Mouse (Mus musculus) MEL (cell line): ENCODE results near the gene Zfand3. TPM values are rescaled to one million over a fixed set of nuclear protein-coding genes. Genes with fewer than 3 reads are reported as not detected.

Experiments
- DNase-seq: peaks from one replicate; pipeline ENCODE4 v3.0.0; 2011; ENCODE audit warnings: low read depth, low spot score
- H3K27ac ChIP-seq: 2 replicates; pipeline ENCODE4 v1.5.1; 2012; ENCODE audit warnings: low read depth, mild to moderate bottlenecking, control low read depth, low read length, moderate library complexity; ENCODE audit not compliant: control insufficient read depth
- H3K27me3 ChIP-seq, 2 experiments: fragments of 150-350 bp in 1 of 2; sonication (generic) in 1 of 2; 2 replicates each; pipeline ENCODE4 v1.6.1; 2012; ENCODE audit warnings: low read length in 2 of 2, mild to moderate bottlenecking in 2 of 2, improper control_type of control experiment in 1 of 2, moderate library complexity in 1 of 2; ENCODE audit not compliant: insufficient read depth in 2 of 2, control insufficient read depth in 1 of 2
- H3K36me3 ChIP-seq, 2 experiments: 2 replicates each; pipeline ENCODE4 v1.6.1; 2012 to 2014; ENCODE audit warnings: low read length in 2 of 2, improper control_type of control experiment in 1 of 2, inconsistent platforms in 1 of 2, mild to moderate bottlenecking in 1 of 2; ENCODE audit not compliant: insufficient read depth in 2 of 2, control insufficient read depth in 1 of 2
- H3K4me1 ChIP-seq, 2 experiments: fragments of 150-350 bp in 1 of 2; sonication (generic) in 1 of 2; 2 replicates each; pipeline ENCODE4 v1.6.1; 2012; ENCODE audit warnings: low read length in 2 of 2, improper control_type of control experiment in 1 of 2, mild to moderate bottlenecking in 1 of 2; ENCODE audit not compliant: insufficient read depth in 2 of 2, control insufficient read depth in 1 of 2
- H3K4me3 ChIP-seq, 2 experiments: fragments of 150-350 bp in 1 of 2; sonication (generic) in 1 of 2; 2 replicates each; pipeline ENCODE4 v1.5.1; 2012; ENCODE audit warnings: low read depth in 2 of 2, low read length in 2 of 2, mild to moderate bottlenecking in 2 of 2, moderate library complexity in 2 of 2, control low read depth in 1 of 2, improper control_type of control experiment in 1 of 2; ENCODE audit not compliant: control insufficient read depth in 1 of 2, insufficient read depth in 1 of 2
- H3K79me2 ChIP-seq: 2 replicates; pipeline ENCODE4 v1.6.1; 2012; ENCODE audit warnings: mild to moderate bottlenecking, low read length, moderate library complexity; ENCODE audit not compliant: control insufficient read depth, poor library complexity, insufficient read depth
- H3K9ac ChIP-seq: 2 replicates; pipeline ENCODE4 v1.6.1; 2012; ENCODE audit warnings: low read depth, mild to moderate bottlenecking, control low read depth, low read length, moderate library complexity; ENCODE audit not compliant: control insufficient read depth, poor library complexity, severe bottlenecking
- H3K9me3 ChIP-seq: fragments of 150-350 bp; sonication (generic); replicated peaks from 2 replicates; pipeline ENCODE4 v1.6.1; 2012; ENCODE audit warnings: mild to moderate bottlenecking, low read length, improper control_type of control experiment, moderate library complexity; ENCODE audit not compliant: insufficient read depth
- BHLHE40 ChIP-seq: IDR thresholded peaks from 2 replicates; pipeline ENCODE4 v1.6.1; 2012; ENCODE audit warnings: low read depth, mild to moderate bottlenecking, inconsistent platforms, low read length, improper control_type of control experiment, borderline replicate concordance
- CHD2 ChIP-seq: IDR thresholded peaks from 2 replicates; pipeline ENCODE4 v1.6.1; 2011; ENCODE audit warnings: low read length, improper control_type of control experiment
- E2F4 ChIP-seq: IDR thresholded peaks from 2 replicates; pipeline ENCODE4 v1.6.1; 2011; ENCODE audit warnings: low read depth, low read length, improper control_type of control experiment, borderline replicate concordance
- ELF1 ChIP-seq: IDR thresholded peaks from 2 replicates; pipeline ENCODE4 v1.6.1; 2014; ENCODE audit warnings: low read depth, mild to moderate bottlenecking, inconsistent platforms, low read length, improper control_type of control experiment, moderate library complexity
- ETS1 ChIP-seq: IDR thresholded peaks from 2 replicates; pipeline ENCODE4 v1.6.1; 2012; ENCODE audit warnings: low read depth, mild to moderate bottlenecking, inconsistent platforms, low read length, improper control_type of control experiment, moderate library complexity
- GATA1 ChIP-seq: IDR thresholded peaks from 2 replicates; pipeline ENCODE4 v1.6.1; 2011; ENCODE audit warnings: low read depth, low read length, improper control_type of control experiment
- HCFC1 ChIP-seq: IDR thresholded peaks from 2 replicates; pipeline ENCODE4 v1.6.1; 2012; ENCODE audit warnings: low read depth, mild to moderate bottlenecking, inconsistent platforms, low read length, improper control_type of control experiment, moderate library complexity
- KAT2A ChIP-seq: conservative IDR thresholded peaks from 2 replicates; pipeline ENCODE4 v1.6.1; 2012; ENCODE audit warnings: low read depth, low read length, improper control_type of control experiment, inconsistent platforms
- MAFK ChIP-seq: IDR thresholded peaks from 2 replicates; pipeline ENCODE4 v1.6.1; 2011; ENCODE audit warnings: low read depth, mild to moderate bottlenecking, low read length, improper control_type of control experiment, borderline replicate concordance
- MAX ChIP-seq: IDR thresholded peaks from 2 replicates; pipeline ENCODE4 v1.6.1; 2011; ENCODE audit warnings: low read length, improper control_type of control experiment
- MEF2A ChIP-seq: IDR thresholded peaks from 2 replicates; pipeline ENCODE4 v1.6.1; 2014; ENCODE audit warnings: low read depth, mild to moderate bottlenecking, inconsistent platforms, low read length, improper control_type of control experiment; ENCODE audit not compliant: poor library complexity, insufficient replicate concordance, severe bottlenecking; ENCODE audit errors: extremely low read depth
- NELFE ChIP-seq: IDR thresholded peaks from 2 replicates; pipeline ENCODE4 v1.6.1; 2011; ENCODE audit warnings: low read depth, low read length, improper control_type of control experiment
- POLR2A ChIP-seq, 2 experiments: IDR thresholded peaks; 2 replicates each; pipeline ENCODE4 v1.6.1; 2011 to 2012; ENCODE audit warnings: low read length in 2 of 2, mild to moderate bottlenecking in 2 of 2, control low read depth in 1 of 2, improper control_type of control experiment in 1 of 2, low read depth in 1 of 2, moderate library complexity in 1 of 2; ENCODE audit not compliant: control insufficient read depth in 1 of 2, insufficient read depth in 1 of 2, poor library complexity in 1 of 2
- POLR2AphosphoS2 ChIP-seq: IDR thresholded peaks from 2 replicates; pipeline ENCODE4 v1.6.1; 2011; ENCODE audit warnings: low read length, improper control_type of control experiment
- POLR2AphosphoS5 ChIP-seq: IDR thresholded peaks from 2 replicates; pipeline ENCODE4 v1.6.1; 2012; ENCODE audit warnings: low read depth, borderline replicate concordance, mild to moderate bottlenecking, inconsistent platforms, low read length, moderate library complexity, mixed read lengths
- SIN3A ChIP-seq: IDR thresholded peaks from 2 replicates; pipeline ENCODE4 v1.6.1; 2012; ENCODE audit warnings: low read length, improper control_type of control experiment, inconsistent platforms
- TAL1 ChIP-seq: IDR thresholded peaks from 2 replicates; pipeline ENCODE4 v1.6.1; 2012; ENCODE audit warnings: mild to moderate bottlenecking, inconsistent platforms, low read length, moderate library complexity, mixed read lengths
- TBP ChIP-seq: IDR thresholded peaks from 2 replicates; pipeline ENCODE4 v1.8.0; 2011; ENCODE audit warnings: low read depth, low read length, improper control_type of control experiment
- TCF12 ChIP-seq: IDR thresholded peaks from 2 replicates; pipeline ENCODE4 v1.6.1; 2014; ENCODE audit warnings: low read depth, mild to moderate bottlenecking, inconsistent platforms, low read length, improper control_type of control experiment, moderate library complexity
- USF1 ChIP-seq: IDR thresholded peaks from 2 replicates; pipeline ENCODE4 v1.6.1; 2014; ENCODE audit warnings: low read depth, mild to moderate bottlenecking, inconsistent platforms, low read length, improper control_type of control experiment, moderate library complexity
- ZC3H11A ChIP-seq: IDR thresholded peaks from 2 replicates; pipeline ENCODE4 v1.6.1; 2012; ENCODE audit warnings: low read depth, mild to moderate bottlenecking, inconsistent platforms, low read length, improper control_type of control experiment
- ZKSCAN1 ChIP-seq: IDR thresholded peaks from 2 replicates; pipeline ENCODE4 v1.6.1; 2012; ENCODE audit warnings: low read depth, mild to moderate bottlenecking, inconsistent platforms, low read length, improper control_type of control experiment, moderate library complexity
- ZMIZ1 ChIP-seq: IDR thresholded peaks from 2 replicates; pipeline ENCODE4 v1.6.1; 2012; ENCODE audit warnings: low read depth, mild to moderate bottlenecking, inconsistent platforms, low read length, improper control_type of control experiment, moderate library complexity
- polyA plus RNA-seq, 2 experiments: library from polyadenylated mRNA; stranded (reverse) in 1 of 2; unstranded in 1 of 2; fragments of >175 nt in 1 of 2; fragments of >200 nt in 1 of 2; gene quantifications; 2 replicates each; pipeline versions ENCODE4 v1.2.1 to v1.2.4; 2012; ENCODE audit warnings: low replicate concordance in 2 of 2, low read depth in 1 of 2; ENCODE audit not compliant: insufficient read length in 2 of 2, insufficient read depth in 1 of 2, missing spikeins in 1 of 2
- total RNA-seq: library from RNA; depleted of rRNA; stranded (reverse); fragments of 300-350 nt; gene quantifications from 2 replicates; pipeline ENCODE4 v1.2.3, GENCODE M21; 2012

The Zfand3 gene
- total and polyA plus RNA-seq, 3 experiments = 28.3 to 48.8 TPM; not detected in 1

- Histone ChIP-seq H3K36me3 (peaks cover 0 to under 1% of the 10 kb centered on the region in 2 experiments; a peak in 3 of 4 replicates), H3K27ac (no peak overlapping the region), H3K4me3 (no peak overlapping the region), H3K9ac (no peak overlapping the region), H3K9me3 (no peaks in the 10 kb centered on the region), H3K79me2 (no peaks in the 10 kb centered on the region), H3K27me3 (no peaks in the 10 kb centered on the region), H3K4me1 (no peaks in the 10 kb centered on the region)
- no peak for DNase-seq
- TF ChIP-seq USF1 = no peak
- TF ChIP-seq ZMIZ1 = no peak
- no peak for TF ChIP-seq MAX
- no peak for TF ChIP-seq ZC3H11A
- no peak for TF ChIP-seq ETS1
- TF ChIP-seq ZKSCAN1 = no peak
- TF ChIP-seq POLR2AphosphoS5 = no peak
- TF ChIP-seq ELF1 = no peak
- TF ChIP-seq TBP = no peak
- no peak for TF ChIP-seq SIN3A
- no peak for TF ChIP-seq TCF12
- no peak for TF ChIP-seq BHLHE40
- no peak for TF ChIP-seq MAFK
Observed at GRCm38 (mm10) chr17:30130326-30130725, 125.8 kb downstream of the Zfand3 start.

DNA sequence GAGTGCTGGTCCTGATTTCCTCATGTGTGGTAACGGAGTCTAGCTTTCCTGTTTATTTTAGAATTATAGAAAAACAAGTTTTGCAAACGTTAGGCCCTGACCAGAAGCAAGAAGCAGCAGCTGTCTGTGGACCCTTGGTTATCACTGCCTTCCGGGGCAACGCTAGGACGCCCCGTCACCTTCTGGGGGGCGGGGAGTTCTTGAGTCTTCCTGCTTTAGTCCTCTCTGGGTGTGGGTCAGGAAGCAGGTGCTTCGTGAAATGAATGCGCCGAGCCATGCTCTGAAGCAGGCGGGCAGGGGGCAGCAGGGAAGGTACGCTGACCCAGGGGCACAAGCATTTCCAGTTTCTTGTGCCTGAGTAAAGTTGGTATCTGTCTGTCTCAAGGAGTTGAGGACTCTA, 129.1 kb downstream of the Zfand3 start:
- H3K79me2 ChIP-seq = no peaks in the 10 kb centered on the region
- TF ChIP-seq E2F4 (no peak), GATA1 (no peak), KAT2A (no peak), TCF12 (no peak), USF1 (no peak), ELF1 (no peak), POLR2AphosphoS2 (no peak), MEF2A (no peak), NELFE (no peak), HCFC1 (no peak), CHD2 (no peak), POLR2A (IDR thresholded peaks at IDR 0.05; ENCODE audit: control insufficient read depth in 1 of 2, insufficient read depth in 1 of 2, low read depth in 1 of 2, low read length in 2 of 2, poor library complexity in 1 of 2) (no peak), TAL1 (no peak), ZMIZ1 (no peak)
- H3K9ac ChIP-seq = no peak overlapping the region
- H3K27ac ChIP-seq = no peak overlapping the region
- DNase-seq = no peak
- H3K9me3 ChIP-seq = no peaks in the 10 kb centered on the region
- H3K4me3 ChIP-seq = no peak overlapping the region
- no peaks in the 10 kb centered on the region for H3K27me3 ChIP-seq
- H3K36me3 ChIP-seq = peaks cover 4% of the 10 kb centered on the region in 2 experiments
- peaks cover 0 to 3% of the 10 kb centered on the region in 2 experiments; a peak in 1 of 4 replicates for H3K4me1 ChIP-seq
